Mouse (Mus musculus) embryonic facial prominence, embryonic 14.5 days (tissue): ENCODE results near the gene Olfr808. TPM values are rescaled to one million over a fixed set of nuclear protein-coding genes. Genes with fewer than 3 reads are reported as not detected.

Source experiments
- ATAC-seq: fragments of 200-750 bp; cut with Nextera tagmentation; 2 replicates; pipeline ENCODE4 v1.8.0; 2017; ENCODE audit warnings: low read depth, moderate number of reproducible peaks, moderate TSS enrichment
- DNase-seq: peaks from one replicate; pipeline ENCODE4 v3.0.0-alpha.2; 2015; ENCODE audit warnings: low spot score
- H3K27ac ChIP-seq: fragments of 300-500 bp; sonication (generic); replicated peaks from 2 replicates; pipeline ENCODE4 v1.5.1; 2014; ENCODE audit warnings: low read depth, mild to moderate bottlenecking, low read length, moderate library complexity
- H3K27me3 ChIP-seq: fragments of 300-500 bp; sonication (generic); replicated peaks from 2 replicates; pipeline ENCODE4 v1.6.1; 2014; ENCODE audit warnings: low read length; ENCODE audit not compliant: control insufficient read depth, insufficient read depth
- H3K36me3 ChIP-seq: fragments of 300-500 bp; sonication (generic); 2 replicates; pipeline ENCODE4 v1.6.1; 2014; ENCODE audit warnings: low read length, mixed read lengths; ENCODE audit not compliant: control insufficient read depth, insufficient read depth
- H3K4me1 ChIP-seq: fragments of 300-500 bp; sonication (generic); 2 replicates; pipeline ENCODE4 v1.6.1; 2014; ENCODE audit warnings: antibody characterized with exemption, low read length; ENCODE audit not compliant: control insufficient read depth, insufficient read depth
- H3K4me2 ChIP-seq: fragments of 300-500 bp; sonication (generic); 2 replicates; pipeline ENCODE4 v1.6.1; 2014; ENCODE audit warnings: low read depth, mild to moderate bottlenecking, low read length, moderate library complexity, mixed read lengths
- H3K4me3 ChIP-seq: fragments of 300-500 bp; sonication (generic); 2 replicates; pipeline ENCODE4 v1.5.1; 2014; ENCODE audit warnings: low read depth, mild to moderate bottlenecking, low read length
- H3K9ac ChIP-seq: fragments of 300-500 bp; sonication (generic); 2 replicates; pipeline ENCODE4 v1.6.1; 2014; ENCODE audit warnings: low read depth, mild to moderate bottlenecking, low read length, moderate library complexity, mixed read lengths
- H3K9me3 ChIP-seq: fragments of 300-500 bp; sonication (generic); 2 replicates; pipeline ENCODE4 v1.6.1; 2016; ENCODE audit warnings: low read length; ENCODE audit not compliant: control insufficient read depth
- WGBS: fragments of 180-500 bp; shearing (Covaris S2); extraction: QIAGEN DNeasy Blood & Tissue Kit; methylation state at CpG from one replicate; pipeline ENCODE4 v1.1.7; 2014; 5-methylcytosine and 5-hydroxymethylcytosine counted together
- polyA plus RNA-seq: library from polyadenylated mRNA; unstranded; fragments of >200 nt; fragmentation: Nextera tagmentation; extraction: Ambion mirVana; gene quantifications from 2 replicates; pipeline ENCODE4 v1.2.1, GENCODE M21; 2014

The Olfr808 gene
- not detected in 2 replicates for polyA plus RNA-seq

DNA sequence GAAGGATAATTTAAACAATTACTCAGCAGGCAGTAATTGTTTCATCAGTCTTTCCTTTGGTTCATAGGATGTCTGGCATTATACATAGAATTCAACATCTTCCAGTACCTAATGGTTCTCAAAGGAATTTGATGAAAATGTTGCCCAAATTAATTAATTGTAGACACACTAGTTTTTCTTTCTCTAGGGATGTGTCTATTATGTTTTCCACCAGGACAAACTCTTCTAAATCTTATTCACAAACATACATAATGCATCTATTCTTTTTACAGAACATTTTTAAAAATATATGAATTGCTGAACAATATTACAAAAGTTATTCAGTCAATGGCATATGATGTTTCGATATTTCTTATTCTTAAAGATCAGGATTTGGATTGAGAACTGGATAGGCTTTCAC, at the start of gene Olfr808:
Gene Olfr808 (plus strand): TSS at position 301 of the 400 bp plus-strand sequence.
- H3K27ac ChIP-seq = no peak within 1 kb of the TSS
- no peaks in the 10 kb centered on the region for H3K36me3 ChIP-seq
- no peak within 1 kb of the TSS for H3K4me2 ChIP-seq
- no peaks in the 10 kb centered on the region for H3K27me3 ChIP-seq
- H3K9me3 ChIP-seq = no peaks in the 10 kb centered on the region
- no peak for DNase-seq
- no peak within 1 kb of the TSS for H3K9ac ChIP-seq
- ATAC-seq = no peak
- no peaks in the 10 kb centered on the region for H3K4me1 ChIP-seq
- H3K4me3 ChIP-seq = no peak within 1 kb of the TSS
- 90% methylated on average over 1 of the region's 1 CpGs for WGBS

DNA sequence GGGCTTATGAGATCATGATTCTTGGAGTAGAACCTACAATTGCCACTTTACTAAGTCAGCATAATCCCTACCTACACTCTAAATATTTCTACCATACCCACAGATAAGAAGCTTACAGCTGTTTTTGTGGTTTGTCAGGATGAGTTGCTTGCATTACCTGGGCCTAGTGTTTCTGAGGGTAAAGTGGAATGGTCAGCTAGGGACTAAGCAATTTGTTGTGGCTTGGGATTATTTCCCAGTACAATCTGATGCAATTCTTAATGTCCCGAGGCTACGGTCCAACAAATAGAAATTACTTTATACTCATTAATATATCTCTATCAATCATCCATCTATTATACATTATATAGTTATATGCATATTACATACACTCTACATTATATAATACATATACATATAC, 36.0 kb upstream of the Olfr808 start, which contains the start of gene Olfr805:
Gene Olfr805 (minus strand): TSS at position 101 of the 400 bp plus-strand sequence.
- H3K9ac ChIP-seq = no peak within 1 kb of the TSS
- H3K4me1 ChIP-seq = no peaks in the 10 kb centered on the region
- DNase-seq (no peak), ATAC-seq (no peak)
- 84% methylated on average over 2 of the region's 2 CpGs for WGBS
- H3K9me3 ChIP-seq = no peaks in the 10 kb centered on the region
- no peak within 1 kb of the TSS for H3K4me3 ChIP-seq
- H3K27me3 ChIP-seq = no peaks in the 10 kb centered on the region
- H3K4me2 ChIP-seq = no peak within 1 kb of the TSS
- no peak within 1 kb of the TSS for H3K27ac ChIP-seq
- no peaks in the 10 kb centered on the region for H3K36me3 ChIP-seq

DNA sequence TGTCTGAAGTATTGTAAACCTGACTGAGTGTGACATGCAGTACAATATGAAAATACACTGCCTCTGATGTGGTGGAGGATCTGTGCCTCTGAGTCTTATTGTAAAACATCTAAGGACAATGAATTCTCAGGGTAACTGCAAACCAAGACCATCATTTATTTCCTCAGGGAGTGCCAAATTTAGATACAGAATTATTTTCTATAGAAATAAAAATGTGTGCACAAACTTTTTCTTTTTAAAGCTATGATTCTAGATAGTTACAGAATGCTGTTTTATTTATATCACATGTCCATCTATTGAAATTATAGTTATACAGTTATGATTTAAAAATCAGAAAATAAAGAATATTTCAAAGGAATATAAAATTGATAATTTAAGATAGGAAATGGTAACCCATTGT, 23.5 kb upstream of the Olfr808 start, which contains the start of gene Olfr806:
Gene Olfr806 (minus strand): TSS at position 101 of the 400 bp plus-strand sequence.
- Histone ChIP-seq H3K4me1 (no peaks in the 10 kb centered on the region), H3K36me3 (no peaks in the 10 kb centered on the region), H3K9ac (no peak within 1 kb of the TSS), H3K4me3 (no peak within 1 kb of the TSS), H3K27ac (no peak within 1 kb of the TSS), H3K9me3 (no peaks in the 10 kb centered on the region), H3K4me2 (no peak within 1 kb of the TSS), H3K27me3 (no peaks in the 10 kb centered on the region)
- ATAC-seq (no peak), DNase-seq (no peak)

- H3K27ac ChIP-seq = no peak within 1 kb of the TSS
- no peak for ATAC-seq
- WGBS = 86% methylated on average over 1 of the region's 1 CpGs
- H3K27me3 ChIP-seq = no peaks in the 10 kb centered on the region
- no peaks in the 10 kb centered on the region for H3K36me3 ChIP-seq
- no peaks in the 10 kb centered on the region for H3K4me1 ChIP-seq
- H3K9ac ChIP-seq = no peak within 1 kb of the TSS
- no peak within 1 kb of the TSS for H3K4me2 ChIP-seq
- H3K9me3 ChIP-seq = no peaks in the 10 kb centered on the region
- no peak for DNase-seq
- H3K4me3 ChIP-seq = no peak within 1 kb of the TSS
These were observed 7.6 kb upstream of the Olfr808 start, which contains the start of gene Olfr807 for GRCm38 (mm10) chr10:129757693-129758092. TSS of gene Olfr807 (minus strand) at chr10:129757793.

DNA sequence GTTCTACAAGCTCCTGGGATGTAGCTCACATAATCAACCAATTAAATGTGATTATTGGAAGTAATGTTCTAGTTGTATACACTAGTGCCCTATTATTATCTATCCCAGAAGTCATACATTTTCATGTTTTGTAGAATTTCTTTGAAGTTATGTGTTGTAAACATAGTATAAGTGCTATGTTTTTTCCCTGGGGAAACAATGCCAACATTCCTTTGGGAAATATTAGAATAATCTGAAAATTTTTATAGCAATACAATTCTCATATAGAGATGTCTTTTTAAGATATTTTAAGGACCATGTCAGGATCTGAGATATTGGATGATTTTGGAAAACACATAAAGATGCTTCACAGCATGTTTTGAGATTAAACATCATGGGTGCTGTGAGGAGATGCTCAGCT, 9.1 kb downstream of the Olfr808 start, which contains the start of gene Olfr809:
Gene Olfr809 (plus strand): TSS at position 301 of the 400 bp plus-strand sequence.
- no peak within 1 kb of the TSS for H3K27ac ChIP-seq
- no peak within 1 kb of the TSS for H3K4me2 ChIP-seq
- no peaks in the 10 kb centered on the region for H3K9me3 ChIP-seq
- no peak within 1 kb of the TSS for H3K4me3 ChIP-seq
- no peaks in the 10 kb centered on the region for H3K27me3 ChIP-seq
- ATAC-seq (no peak), DNase-seq (no peak)
- H3K36me3 ChIP-seq = no peaks in the 10 kb centered on the region
- no peak within 1 kb of the TSS for H3K9ac ChIP-seq
- no peaks in the 10 kb centered on the region for H3K4me1 ChIP-seq

DNA sequence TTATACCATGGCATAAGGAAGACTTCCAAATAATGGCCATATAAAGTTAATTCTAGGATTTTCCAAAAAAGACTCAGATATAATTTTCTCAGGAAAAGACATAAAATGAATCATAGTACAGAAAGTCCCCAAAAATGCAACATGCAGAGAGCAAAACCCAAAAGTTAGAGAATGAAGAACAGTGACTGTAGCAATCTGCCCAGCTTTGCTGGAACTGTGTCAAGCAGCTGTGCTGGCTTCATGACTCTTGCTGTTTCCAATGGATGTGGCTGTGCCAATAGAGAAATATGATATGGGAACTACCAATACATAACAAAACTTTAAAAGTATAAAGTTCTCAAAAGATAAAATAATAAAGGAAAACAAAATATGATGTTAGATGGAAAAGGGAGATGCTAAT, 12.8 kb downstream of the Olfr808 start:
- H3K36me3 ChIP-seq = no peaks in the 10 kb centered on the region
- ATAC-seq (no peak), DNase-seq (no peak)
- H3K4me1 ChIP-seq = no peaks in the 10 kb centered on the region
- H3K27me3 ChIP-seq = no peaks in the 10 kb centered on the region
- no peak overlapping the region for H3K4me2 ChIP-seq
- no peak overlapping the region for H3K9ac ChIP-seq
- H3K4me3 ChIP-seq = no peak overlapping the region
- H3K27ac ChIP-seq = no peak overlapping the region
- no peaks in the 10 kb centered on the region for H3K9me3 ChIP-seq

GRCm38 (mm10) chr10:129794817-129795216, 29.5 kb downstream of the Olfr808 start, which contains the start of gene Olfr810:
TSS of gene Olfr810 (minus strand) at chr10:129794917.
- Histone ChIP-seq H3K9ac (no peak within 1 kb of the TSS), H3K27ac (no peak within 1 kb of the TSS), H3K36me3 (no peaks in the 10 kb centered on the region), H3K4me1 (no peaks in the 10 kb centered on the region), H3K4me2 (no peak within 1 kb of the TSS), H3K9me3 (no peaks in the 10 kb centered on the region), H3K4me3 (no peak within 1 kb of the TSS), H3K27me3 (no peaks in the 10 kb centered on the region)
- DNase-seq = no peak
- no peak for ATAC-seq

DNA sequence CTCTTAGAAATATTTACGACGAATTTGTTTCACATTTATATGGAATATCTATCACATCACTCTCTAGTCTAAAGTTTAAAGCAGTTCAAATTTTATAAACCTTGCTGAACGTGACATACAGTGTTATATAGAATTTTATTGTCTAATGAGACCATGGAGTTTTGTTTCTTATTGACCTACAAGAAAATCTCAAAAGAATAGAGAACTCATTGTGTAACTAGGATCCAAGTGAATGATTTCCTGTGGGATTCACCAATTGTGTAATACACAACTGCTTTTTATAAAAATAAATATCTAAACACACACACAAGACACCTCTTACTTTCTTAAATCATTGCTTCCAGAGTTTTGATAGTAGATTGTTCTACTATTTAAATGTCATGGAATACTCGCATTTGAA, 39.0 kb downstream of the Olfr808 start, which contains the start of gene Olfr811:
Gene Olfr811 (minus strand): TSS at position 101 of the 400 bp plus-strand sequence.
- DNase-seq = no peak
- Histone ChIP-seq H3K36me3 (no peaks in the 10 kb centered on the region), H3K4me2 (no peak within 1 kb of the TSS), H3K9ac (no peak within 1 kb of the TSS), H3K27ac (no peak within 1 kb of the TSS), H3K27me3 (no peaks in the 10 kb centered on the region), H3K4me1 (no peaks in the 10 kb centered on the region), H3K4me3 (no peak within 1 kb of the TSS), H3K9me3 (no peaks in the 10 kb centered on the region)
- no peak for ATAC-seq
- 84% methylated on average over 4 of the region's 4 CpGs for WGBS
